Mouse (Mus musculus) megakaryocyte progenitor cell, adult 5-6 weeks (primary cell): ENCODE data around the gene Bdh2. TPM values are rescaled to one million over a fixed set of nuclear protein-coding genes. Genes with fewer than 3 reads are reported as not detected.

Source experiments
- ATAC-seq: replicated peaks from 2 replicates; pipeline ENCODE4 v1.8.0; 2016; ENCODE audit warnings: mild to moderate bottlenecking, moderate TSS enrichment, inconsistent platforms; ENCODE audit not compliant: poor library complexity
- total RNA-seq, 2 experiments: library from RNA; stranded (forward) in 1 of 2; stranded (reverse) in 1 of 2; fragments of 157-497, 149-512 nt in 1 of 2; fragments of 200-1000 nt in 1 of 2; gene quantifications; 2 replicates each; pipeline versions ENCODE4 v1.2.3 to v1.2.4; 2015 to 2017

Gene Bdh2
- total RNA-seq, 2 experiments from 2014 or later = 0.52 TPM; not detected in 1

DNA sequence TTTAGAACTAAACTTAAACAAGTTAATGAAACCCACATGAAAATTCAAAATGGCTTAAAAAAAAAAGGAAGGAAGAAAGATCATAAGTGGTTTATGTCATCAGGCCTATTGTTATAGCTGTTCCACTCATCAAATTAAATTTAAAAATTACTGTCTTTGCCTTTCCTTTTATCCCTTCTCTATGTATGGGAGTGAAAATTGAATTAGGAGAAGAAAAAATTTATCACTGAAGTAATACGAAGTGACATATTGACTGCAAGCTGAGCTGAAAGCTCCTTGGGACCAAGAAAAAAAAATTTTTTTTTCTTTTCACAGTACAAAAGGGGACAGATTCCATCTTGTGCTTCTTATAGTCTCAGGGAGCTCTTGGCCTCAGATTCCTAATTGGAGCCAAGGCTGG is 14.5 kb downstream of the Bdh2 start:
- ATAC-seq = no peak

DNA sequence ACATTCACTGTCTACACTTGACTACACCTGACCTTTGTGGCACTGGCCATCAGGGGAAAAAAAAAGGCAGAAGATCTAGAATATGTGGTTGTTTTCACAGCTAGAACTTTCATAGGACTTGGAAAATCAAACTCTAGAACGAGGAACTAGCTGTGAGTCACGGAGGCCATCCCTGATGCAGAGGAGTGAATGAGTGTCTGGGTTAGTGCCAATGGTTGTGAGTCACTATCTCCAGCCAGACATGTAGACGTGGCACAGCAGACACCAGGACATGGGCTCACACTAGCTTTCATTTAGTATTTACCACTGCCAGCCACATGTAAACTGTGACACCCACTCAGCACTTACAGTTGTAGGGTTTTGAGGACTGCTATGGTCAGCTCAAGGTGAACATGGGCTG is 17.5 kb downstream of the Bdh2 start:
- ATAC-seq = peak; percentile 81

DNA sequence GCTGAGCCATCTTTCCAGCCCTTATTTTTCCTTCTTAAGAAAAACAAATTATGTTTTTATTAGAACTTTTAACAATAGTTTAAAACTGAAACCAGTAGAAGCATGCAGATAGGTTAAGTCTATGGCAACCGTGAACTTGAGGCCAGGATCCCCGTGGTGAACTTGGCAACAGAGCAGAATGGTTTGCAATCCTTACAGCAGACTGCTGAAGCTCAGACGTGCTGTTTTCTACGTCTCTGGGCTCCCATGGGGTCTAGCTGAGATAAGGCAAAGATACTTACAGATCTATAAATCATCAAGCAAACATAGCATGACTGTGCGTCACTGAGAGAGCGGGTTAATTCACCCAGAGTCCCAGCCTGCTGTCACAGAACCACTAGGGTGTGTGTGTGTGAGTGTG is 19.1 kb downstream of the Bdh2 start:
- ATAC-seq = peak; percentile 21; the same call in 1 of the 2 replicates

DNA sequence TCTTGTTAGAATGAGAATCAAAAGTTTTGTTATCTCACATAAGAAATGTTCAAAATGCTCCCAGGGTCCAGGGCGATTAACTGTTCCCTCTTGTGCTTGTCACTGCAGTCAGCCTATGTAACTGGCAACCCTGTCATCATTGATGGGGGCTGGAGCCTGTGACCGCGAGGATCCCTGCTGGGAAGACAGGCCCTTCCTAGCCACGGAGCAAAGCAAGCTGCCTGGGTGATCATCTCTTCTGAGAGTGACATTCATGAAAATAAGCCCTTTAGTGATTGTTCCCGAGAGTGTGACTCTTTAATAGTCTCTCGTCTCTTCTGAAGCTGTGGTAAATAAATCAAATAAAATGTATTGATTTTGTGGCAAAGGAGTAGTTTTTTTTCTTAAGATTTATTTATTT is 23.0 kb downstream of the Bdh2 start:
- ATAC-seq = no peak

DNA sequence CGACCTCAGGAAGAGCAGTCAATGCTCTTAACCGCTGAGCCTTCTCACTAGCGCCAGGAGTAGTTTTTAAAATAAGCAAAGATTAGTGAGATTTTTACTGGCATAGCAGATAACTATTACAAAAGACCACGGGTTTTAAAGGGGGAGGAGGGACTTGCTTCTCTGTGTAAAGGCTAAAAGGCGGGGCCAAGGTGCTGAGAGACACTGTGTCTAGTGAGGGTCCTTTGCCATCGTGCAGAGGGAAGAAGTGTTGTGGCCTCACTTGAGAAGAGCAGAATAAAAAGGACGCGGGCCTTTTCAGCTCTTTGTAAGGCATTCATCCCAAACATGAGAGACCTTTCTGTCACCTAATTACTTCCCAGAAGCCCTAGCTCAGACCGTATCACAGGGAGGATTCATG is 23.5 kb downstream of the Bdh2 start:
- ATAC-seq = no peak

DNA sequence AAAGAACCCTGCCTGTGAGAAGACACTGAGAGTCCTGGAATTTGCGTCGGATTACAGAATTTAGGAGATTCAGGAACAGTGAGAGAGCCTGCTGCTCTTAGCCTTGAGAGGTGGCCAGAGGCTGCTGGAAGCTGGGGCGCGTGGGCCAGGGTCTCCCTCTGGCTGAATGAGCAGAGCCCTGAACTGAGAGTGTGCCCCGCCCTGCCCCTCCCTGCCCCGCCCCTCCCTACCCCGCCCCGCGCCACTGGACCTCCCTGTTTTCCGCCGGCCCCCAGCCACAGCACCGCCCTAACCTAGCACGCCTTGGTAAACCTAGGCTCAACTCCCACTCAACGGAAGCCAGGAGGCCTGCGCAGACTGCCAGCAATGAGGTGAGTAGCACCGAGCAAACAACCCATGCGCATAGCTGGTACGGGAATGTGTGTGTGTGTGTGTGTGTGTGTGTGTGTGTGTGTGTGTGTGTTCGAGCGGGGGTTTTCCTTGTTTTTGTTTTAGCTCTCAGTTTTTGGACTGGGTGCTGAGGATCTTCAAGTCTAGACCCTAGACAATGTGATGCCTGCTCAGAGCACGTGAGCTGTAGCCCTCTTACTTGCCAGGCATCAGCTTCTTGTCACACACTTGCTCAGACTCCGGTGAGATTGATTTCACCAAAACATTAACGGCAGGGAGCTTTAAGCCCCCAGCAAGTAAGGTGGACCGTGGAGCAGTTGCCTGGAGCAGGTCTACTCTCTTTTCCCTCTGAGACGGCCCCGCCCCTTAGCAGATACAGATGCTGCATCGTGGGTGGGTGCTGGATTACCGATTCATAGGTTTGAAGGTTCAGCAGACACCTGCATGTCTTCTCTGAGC is 26.6 kb downstream of the Bdh2 start, which contains the start of gene Slc9b2:
Gene Slc9b2, plus strand, starts transcription at position 290 of the 849 bp plus-strand sequence.
- ATAC-seq = peak; percentile 98

DNA sequence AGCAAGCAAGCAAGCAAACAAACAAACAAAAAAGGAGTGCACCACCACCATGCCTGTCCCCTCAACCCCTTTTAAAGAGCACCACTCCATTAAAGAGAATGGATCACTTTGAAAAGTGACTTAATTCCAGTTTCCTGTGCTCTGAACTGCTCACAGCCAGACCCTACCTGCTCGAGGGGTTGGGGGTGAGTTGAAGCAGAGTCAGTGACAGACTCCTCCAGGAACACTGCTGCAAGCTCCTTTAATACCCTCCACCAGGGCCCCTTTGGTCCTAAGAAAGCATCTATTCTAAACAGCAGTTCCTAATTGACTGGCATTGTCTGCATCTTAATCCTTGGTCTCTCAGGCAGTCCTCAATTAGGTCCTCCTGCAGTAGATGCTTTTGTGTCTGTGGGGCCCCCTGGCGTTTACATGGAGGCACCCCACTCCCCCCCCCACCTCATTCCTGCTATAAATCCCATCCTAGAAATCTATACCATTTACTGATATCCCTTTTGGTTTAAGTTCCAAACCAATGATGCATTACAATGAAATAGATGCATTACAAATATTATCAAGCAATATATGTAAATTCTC is 32.0 kb downstream of the Bdh2 start:
- ATAC-seq = no peak

DNA sequence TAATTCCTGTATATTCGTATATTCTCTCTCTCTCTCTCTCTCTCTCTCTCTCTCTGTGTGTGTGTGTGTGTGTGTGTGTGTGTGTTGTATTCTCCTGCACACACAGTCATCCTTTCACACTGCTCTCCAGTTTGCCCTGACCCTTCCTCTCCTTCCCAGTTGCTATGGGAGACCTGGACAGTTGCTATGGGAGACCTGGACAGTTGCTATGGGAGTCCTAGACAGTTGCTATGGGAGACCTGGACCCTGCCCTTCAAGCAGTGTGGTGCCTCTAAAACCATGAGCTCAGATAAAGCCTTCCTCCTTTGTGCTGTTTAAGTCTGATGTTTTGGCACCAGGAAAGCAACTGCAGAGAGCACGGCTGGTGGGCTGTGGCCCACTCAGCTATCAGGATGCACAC is 32.7 kb downstream of the Bdh2 start:
- no peak for ATAC-seq

DNA sequence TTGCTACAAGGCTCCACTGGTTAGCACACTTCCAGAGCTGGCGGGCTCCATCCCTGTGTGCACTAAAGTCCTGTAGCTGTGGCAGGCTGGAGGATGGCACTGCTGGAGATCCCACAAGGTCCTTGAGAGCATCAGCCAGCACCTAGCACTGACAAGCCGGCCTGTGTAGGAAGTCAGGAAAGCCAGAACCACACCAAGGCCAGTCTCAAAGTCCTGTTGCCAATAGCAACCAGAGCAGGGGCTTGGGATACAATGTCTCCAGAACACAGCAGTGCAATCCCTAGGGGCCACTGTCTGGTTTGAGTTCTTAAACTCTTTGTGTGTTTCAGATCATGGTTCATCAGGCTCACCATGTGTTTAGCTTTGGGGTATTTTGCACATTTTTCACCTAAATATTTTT is 33.8 kb downstream of the Bdh2 start:
- ATAC-seq = no peak

DNA sequence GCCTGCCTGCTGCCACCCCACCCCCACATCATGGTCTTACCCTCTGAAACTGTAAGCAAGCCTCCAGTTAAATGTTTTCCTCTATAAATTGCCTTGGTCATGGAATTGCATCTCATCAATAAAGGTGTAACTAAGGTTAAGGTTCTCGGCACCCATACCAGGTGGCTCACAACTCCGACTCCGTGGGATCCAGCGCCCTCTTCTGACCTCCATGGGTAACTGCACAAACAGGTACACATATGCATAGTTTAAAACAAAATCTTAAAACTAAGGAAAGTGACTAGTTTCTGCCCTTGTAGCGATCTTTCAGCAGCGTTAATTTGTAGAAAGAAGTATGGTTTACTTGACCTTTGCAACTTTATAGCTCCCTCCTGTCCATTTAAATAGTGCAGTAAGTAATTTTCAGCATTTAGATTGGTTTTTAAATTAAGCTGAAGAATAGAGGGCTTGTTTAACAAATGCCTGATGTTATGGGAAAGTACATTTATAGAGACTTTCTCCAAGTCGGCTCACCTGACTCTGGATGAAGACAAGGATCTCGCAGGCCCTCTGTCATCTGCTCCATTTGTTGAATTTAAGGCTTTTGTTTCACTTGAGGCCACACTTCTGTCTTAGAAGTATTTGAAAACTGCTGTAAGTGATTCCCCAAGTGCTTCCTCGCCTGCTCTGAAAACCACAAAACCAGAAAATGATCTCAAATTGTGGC is 34.9 kb downstream of the Bdh2 start:
- ATAC-seq = no peak

DNA sequence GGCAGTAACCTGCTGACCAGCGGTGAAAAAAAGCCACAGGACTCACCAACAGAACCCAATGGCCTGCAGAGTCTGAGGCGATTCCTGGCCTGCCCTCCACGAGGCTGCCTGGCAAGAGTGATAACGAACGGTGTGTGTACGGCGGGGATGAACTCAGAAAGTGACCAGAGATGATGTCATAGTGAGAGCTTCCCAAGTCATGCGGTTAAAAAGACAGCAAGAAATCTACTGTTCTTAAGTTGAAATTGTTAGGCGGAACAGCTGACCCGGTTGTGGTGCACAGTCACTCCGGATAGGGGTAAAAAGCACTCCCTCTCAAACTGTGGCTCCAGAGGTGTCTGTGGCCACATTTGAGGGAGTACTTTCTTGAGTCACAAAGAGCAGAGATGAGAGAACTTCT is 37.3 kb downstream of the Bdh2 start:
- ATAC-seq = no peak

DNA sequence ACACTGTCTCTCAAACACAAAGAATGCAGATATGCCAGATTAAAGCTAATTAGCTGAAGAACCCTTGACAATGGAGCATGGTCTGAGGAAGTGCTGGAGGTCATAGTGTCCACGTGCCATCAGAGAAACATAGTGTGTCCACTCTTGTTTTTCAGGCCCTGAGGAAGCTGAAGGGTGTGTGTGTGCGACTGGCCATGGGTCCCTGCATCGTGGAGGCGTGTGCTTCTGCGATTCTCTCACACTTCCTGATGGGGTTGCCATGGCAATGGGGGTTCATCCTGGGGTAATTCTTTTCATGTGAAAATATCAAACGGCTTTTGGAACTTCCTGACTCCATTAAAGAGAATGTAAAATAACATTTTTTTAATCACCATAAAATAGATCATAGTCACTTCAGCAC is 43.3 kb downstream of the Bdh2 start:
- ATAC-seq = no peak

DNA sequence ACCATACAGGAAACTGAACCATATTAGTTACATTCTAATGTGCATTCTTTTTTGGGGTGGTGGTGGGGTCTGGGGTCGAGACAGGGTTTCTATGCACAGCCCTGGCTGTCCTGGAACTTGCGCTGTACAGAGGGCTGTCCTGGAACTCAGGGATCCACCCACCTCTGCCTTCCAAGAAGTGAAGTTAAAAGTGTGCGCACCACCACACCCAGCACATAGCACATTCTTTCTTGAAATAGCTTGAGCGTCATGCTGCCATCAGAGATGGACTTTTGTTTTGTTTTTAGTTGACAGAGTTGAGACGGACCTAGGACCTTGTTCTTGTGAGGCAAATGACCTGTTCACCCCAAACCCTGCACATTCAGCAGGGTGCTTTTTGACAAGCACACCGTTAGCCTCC is 46.2 kb downstream of the Bdh2 start:
- no peak for ATAC-seq

DNA sequence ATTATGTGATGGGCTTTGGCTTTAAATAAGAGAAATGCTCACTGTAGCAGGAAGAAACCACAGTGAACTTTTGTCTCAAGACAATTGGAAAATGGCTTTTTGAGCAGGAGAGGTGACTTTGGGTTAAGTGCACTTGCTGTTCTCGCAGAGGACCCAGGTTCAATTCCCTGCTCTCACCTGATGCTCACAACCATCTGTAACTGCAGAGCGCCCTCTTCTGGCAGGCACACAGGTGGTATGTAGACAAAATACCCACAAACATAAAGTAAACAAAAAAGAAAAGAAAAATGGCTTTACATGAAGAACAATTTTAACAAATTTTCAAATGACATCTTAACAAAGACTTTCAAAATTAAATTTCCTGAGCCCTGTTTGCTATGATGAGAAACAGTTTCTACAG is 46.6 kb downstream of the Bdh2 start:
- ATAC-seq = peak; percentile 56

DNA sequence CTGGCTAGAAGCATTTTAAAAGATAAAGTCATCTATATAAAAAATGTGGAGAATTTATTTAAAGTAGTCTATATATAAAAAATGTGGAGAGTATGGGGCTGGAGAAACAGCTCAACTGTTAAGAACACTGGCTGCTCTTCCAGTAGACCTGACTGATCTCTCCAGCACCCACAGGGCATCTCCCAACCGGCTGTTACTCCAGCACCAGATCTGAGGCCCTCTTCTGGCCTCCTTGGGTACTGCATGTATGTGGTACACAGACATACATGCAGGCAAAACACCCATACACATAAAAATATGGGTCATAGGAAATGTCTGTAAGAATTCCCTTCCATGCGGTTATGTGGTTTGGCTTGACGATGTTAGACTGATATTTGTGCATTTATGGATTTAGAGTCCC is 47.5 kb downstream of the Bdh2 start:
- peak; percentile 96 for ATAC-seq

DNA sequence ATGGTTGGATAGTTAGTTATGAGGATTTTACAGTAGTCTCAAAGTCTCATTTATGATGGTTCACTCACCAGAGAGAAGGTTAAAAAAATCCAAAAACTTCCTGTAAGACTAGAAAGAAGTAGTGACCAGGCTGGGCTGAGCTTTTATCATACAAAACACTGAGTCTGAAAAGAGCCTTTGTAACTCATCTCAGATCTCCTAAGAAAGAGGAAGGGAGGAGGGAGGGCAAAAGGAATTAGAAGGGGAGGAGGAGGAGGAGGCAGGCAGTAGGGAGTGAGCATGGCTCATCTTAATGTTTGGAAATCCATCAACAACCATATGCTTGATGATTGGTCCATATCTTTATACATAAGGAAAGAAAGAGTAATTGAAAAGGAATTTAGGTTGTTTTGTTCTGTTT is 51.7 kb downstream of the Bdh2 start:
- ATAC-seq = no peak

DNA sequence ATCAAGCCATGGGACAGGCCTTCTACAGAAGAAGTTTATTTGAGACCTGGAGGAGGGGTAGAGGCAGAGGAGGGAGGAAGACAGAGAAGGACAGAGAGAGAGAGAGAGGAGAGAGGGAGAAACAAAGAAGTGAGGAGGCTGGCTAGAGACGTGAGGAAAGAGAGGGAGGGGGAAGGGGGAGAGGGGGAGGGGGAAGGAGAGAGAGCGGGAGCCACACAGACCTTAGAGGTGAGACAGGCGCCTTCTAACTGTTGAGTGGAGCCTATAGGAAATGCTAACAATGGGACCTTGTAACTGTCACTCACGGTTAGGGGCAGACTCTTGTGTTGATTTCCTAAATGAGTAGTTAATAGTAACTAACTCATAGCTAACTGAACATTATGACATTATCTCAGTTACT is 52.7 kb downstream of the Bdh2 start:
- ATAC-seq = no peak

DNA sequence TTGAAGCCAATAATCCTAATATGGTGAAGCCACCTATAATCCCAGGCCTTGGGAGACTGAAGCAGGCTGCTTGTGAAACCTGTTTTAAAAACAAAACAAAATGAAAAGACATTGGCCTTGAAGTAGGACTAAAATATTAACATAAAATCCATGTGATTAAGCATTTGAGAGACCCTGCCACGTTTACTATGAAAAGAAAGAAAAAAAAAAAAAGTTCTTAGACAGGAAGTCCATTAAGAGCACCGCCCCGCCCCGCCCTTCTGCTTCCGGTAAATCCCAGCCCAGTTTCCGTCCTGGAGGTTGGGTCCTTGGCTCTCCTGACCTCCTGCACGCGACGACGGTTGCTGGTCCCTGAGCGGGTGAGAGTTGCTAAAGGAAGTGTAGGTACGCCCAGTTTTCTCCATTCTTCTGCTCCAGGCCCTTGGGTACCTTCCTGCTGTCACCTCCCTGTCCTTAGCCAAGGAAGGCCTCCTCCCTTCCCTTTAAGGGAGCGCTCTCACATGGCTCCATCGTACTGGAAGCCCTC is 66.8 kb downstream of the Bdh2 start, which contains the start of gene Slc9b1:
Gene Slc9b1, plus strand, starts transcription at position 291 of the 526 bp plus-strand sequence.
- no peak for ATAC-seq

DNA sequence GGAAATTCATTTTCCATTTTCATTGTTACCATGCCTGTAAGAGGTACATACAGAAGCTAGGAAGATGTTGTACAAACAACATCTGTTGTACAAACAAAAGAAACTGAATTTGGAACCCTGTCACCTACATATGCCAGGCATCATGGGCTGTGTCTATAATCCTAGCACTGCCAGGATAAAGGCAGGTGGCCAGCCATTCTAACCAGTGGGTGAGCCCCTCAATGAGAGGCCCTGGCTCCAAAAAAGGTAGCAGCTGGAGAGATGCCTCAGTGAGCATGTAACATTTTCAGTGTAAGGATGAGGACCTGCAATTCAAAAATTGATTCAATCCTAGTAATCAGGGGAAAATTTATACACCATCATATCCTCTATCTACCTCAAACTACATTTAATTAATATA is 68.0 kb downstream of the Bdh2 start:
- ATAC-seq = no peak

DNA sequence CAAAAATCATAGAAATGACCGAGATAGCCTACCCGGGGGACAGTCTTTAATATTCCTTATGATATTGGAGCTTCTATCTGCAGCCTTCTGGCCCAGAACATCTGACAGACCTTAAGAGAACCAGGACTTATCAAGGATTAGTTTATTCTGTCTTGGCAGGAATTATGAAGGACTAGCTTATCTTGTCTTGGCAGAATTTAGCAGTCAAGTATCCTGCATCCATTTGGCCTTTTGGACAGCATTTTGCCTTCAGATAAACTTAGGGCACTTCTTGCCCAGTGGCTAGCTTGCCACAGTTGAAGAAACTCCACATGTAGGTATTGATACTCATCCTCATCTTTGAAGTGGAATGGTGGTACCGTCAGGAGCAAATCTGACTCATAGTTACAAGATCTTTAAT is 70.8 kb downstream of the Bdh2 start:
- peak; percentile 52 for ATAC-seq
